Mouse (Mus musculus) adrenal gland, adult 2 months (tissue): ENCODE measurements around the gene Klf5. TPM values are rescaled to one million over a fixed set of nuclear protein-coding genes. Genes with fewer than 3 reads are reported as not detected.
A peak's percentile ranks its signal among the peaks of the same experiment; 100 is the strongest.

Experiments used
- DNase-seq: peaks from one replicate; pipeline ENCODE4 v3.0.0; 2021
- polyA plus RNA-seq: library from polyadenylated mRNA; depleted of rRNA; stranded (reverse); fragments of >200 nt; gene quantifications from 2 replicates; pipeline ENCODE4 v1.2.3, GENCODE M21; 2012
- total RNA-seq, 2 experiments: library from RNA; stranded (reverse); gene quantifications; 2 replicates each; pipeline ENCODE4 v1.2.3; 2021

The Klf5 gene
- total and polyA plus RNA-seq, 3 experiments: 6.0 to 10.0 (median 9.4) TPM

DNA sequence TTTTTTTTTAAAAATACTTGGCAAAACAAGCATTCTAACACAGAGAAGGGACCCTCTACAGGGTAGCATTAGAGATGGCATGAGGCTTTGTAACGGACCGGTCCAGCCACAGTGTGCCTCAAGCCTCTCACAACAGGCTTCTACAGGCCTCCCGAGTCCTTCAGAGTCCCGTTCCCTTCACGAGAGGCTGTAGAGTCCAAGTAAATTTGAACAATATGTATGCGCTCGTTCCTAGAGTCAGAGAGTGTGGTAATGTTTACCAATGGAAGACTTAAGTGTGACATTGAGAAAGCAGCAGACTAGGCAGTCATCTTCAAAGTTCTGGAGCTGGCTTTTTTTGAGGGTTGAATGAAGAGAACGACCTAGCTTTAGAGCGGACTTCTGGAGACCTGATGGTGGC, 11.1 kb downstream of the Klf5 start:
- DNase-seq: no peak

GRCm38 (mm10) chr14:99310358-99310757, 11.9 kb downstream of the Klf5 start:
- DNase-seq: no peak

DNA sequence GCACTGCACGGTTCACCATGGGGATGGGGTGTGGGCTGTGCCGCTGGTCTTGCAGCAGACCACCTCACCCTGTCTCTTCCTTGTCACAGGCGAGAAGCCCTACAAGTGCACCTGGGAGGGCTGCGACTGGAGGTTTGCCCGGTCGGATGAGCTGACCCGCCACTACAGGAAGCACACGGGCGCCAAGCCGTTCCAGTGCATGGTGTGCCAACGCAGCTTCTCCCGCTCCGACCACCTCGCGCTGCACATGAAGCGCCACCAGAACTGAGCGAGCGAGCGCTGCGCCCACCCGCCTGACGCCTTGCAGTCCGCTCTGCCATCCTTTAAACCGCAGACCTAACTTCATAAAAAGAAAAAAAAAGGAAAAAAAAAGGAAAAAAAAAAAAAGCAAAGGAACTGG, 14.6 kb downstream of the Klf5 start:
- no peak for DNase-seq

DNA sequence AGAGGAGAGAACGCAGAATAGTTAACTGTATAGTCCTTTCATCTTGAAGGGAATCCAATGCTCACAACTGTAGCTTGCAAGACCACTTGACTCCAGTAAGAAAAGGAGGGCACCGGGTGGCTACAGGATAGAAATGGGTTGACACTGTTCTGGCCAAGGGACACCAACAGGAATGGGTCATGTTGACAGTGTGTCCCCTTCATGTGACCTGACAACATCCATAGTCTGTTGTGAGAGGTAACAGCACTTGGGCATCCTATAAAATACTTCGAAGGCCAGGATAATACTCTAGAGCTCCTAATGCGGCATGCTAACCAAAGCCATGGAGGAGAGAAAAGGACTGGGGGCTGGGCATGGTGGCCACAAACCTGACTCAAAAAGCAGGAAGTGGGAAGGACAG, 17.8 kb downstream of the Klf5 start:
- no peak for DNase-seq

DNA sequence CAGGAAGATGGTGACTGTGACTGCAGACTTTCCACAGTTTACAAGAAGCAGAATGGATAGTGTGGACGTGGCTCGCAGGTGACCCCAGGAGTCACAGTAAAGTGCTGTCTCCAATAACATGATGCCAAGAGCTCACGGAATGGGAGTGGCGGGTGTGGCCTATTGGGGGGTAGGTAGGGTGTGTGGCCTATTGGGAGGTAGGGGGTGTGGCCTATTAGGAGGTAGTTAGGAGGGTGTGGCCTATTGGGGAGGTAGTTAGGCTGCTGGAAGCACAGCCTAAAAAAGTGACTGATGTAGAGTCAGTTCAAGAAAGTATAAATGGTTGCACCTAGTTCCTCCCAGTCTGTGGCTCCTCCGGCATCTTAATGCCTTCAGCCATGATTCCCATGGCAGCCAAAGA, 22.2 kb downstream of the Klf5 start:
- DNase-seq: no peak

- DNase-seq: no peak
These were observed 24.9 kb downstream of the Klf5 start for GRCm38 (mm10) chr14:99323376-99323775.

GRCm38 (mm10) chr14:99324523-99324922, 26.0 kb downstream of the Klf5 start:
- peak; percentile 12 for DNase-seq

DNA sequence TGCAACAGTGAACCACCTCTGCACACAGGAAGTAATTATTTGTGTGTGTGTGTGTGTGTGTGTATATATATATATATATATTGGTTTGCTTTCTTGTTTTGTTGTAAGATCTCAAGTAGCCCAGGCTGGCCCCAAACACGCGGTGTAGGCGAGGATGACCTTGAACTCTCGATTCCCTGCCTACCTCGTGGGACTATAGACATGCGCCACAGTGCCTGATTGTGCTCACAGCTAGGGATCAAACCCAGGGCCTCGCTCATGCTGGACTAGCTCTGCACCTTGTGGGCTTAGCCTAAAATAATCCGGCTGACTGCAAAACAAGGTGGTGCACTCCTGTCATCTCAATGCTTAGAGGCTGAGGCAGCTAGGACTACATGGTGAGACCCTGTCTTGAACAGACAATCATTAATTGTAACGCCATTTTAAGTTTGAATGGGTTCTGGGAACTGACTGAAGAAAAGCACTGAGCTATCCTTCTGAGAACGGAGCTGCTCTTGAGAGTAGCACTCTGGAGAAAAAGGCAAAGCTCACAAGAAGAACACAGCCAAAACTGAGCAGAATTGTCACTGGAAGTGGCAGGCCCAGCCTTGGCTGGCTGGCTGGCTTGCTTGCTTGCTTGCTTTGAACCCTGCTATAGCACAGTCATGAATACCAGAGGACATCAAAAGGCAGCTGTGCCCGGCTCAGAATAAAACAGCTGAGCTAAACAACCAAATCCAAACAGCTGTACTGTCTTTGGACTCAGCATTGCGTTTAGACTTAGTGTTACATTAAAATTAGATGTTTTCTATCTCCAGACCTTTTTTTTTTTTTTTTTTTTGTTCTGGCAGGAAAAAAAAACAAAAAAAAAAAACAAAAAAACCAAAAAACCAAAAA, 27.3 kb downstream of the Klf5 start:
- no peak for DNase-seq

DNA sequence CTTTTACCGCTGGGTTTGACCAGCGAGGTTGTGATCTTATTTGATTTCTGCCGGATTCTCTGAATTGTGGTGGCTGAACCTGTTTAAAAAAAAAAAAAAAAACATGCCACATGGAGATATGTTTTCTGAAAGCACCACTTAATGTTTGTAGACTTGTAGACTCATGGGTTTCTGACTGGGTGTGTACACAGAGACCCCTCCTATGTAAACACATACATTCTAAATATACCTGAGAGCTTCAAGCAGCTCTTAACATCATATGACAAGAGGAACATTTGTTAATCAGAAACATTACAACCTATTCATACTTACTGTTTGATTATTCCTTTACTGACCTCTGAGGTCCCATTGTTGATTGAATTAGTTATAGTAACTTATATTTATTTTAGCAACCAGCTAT, 38.1 kb downstream of the Klf5 start:
- no peak for DNase-seq

DNA sequence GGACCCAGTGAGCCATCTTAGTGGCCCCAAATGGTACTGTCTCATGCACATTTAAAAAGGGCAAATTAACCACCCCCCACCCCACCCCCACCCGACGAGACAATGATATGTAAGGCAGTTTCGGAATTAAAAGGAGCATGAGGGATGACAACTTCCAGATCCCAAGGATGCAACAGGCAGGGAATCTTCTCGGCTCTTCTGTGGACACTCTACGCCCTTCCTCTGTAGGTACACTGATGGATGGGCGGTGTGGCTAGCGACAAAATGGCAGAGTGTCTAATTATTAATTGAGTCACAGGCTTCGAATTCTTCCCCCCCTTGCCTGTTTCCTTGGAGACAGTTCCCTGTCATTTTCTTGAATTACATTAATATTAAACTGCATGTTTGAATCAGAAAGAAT, 40.5 kb downstream of the Klf5 start:
- no peak for DNase-seq

DNA sequence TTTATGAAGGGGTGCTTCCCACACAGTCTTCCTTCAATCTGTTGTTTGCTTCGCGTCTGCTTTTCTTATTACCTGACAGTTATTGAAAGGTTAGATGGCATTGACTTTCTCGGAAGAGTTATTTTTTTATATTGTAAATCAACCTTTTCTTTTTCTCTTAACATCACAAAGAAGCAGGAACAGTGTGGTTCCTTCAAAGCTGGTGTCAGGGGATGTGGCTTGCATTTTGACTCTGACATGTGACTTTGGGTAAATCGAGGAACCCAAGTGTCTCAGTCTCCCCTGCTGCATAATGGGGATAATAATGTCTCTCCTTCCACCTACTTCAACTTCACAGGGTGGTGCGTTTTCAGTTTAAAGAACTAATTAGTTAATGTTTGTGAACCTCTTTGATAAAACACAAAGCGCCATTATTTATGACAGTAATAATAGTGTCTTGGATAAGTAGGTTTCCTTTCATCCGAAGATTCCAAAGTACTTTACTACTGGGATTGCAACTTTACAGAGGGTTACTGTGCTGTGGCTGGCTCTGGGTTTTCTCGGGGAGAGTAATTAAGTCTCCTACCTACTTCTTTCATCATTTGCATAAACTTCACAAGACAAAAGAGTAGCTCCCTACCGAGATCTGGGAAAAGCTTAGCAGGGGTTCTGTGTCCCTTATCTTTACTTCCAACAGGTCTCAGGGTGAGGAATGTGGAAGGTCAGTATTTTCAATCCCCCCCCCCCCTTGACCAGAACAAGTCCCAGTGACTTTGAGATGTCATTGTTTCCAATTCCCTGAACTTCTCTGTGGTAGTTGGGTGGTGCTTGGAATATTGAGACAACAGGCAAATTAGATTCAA, 41.4 kb downstream of the Klf5 start:
- DNase-seq: no peak

- no peak for DNase-seq
These were observed 42.2 kb downstream of the Klf5 start for GRCm38 (mm10) chr14:99340703-99341102.

- no peak for DNase-seq
These were observed 49.8 kb downstream of the Klf5 start for GRCm38 (mm10) chr14:99348175-99348764.

GRCm38 (mm10) chr14:99349606-99350005, 51.1 kb downstream of the Klf5 start:
- no peak for DNase-seq

- no peak for DNase-seq
These were observed 54.5 kb downstream of the Klf5 start for GRCm38 (mm10) chr14:99352989-99353388.

DNA sequence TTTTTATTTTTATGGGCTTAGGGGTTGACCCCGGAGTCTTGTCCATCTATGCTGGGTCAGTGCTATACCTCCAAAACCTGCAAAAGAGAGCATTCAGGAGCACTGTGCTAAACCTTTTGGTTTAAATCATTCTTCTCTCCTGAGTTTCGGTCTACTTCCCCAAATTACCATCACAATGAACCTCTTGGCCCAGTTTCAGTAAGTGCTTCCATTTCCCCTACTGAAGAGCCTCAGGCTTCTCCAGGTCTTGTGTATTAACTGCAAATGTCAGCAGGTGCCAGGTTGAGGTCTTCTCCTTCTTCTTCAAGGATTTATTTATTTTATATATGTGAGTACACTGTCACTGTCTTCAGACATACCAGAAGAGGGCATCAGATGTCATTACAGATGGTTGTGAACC, 55.6 kb downstream of the Klf5 start:
- DNase-seq: no peak

- no peak for DNase-seq
These were observed 56.5 kb downstream of the Klf5 start for GRCm38 (mm10) chr14:99354761-99355609.

DNA sequence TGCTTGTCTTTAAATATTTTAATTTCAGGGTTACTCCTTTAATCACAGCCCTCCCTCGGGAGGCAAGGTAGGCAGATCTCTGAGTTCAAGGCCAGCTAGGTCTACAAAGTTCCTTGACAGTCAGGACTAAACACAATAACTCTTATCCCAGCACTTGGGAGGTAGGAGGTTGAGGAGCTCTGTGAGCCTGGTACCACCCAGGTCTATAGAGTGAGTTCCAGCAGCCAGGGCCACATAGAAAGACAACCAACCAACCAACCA, 57.0 kb downstream of the Klf5 start:
- no peak for DNase-seq

GRCm38 (mm10) chr14:99362956-99363355, 64.5 kb downstream of the Klf5 start:
- DNase-seq: no peak

GRCm38 (mm10) chr14:99364007-99364784, 65.7 kb downstream of the Klf5 start:
- no peak for DNase-seq
